Mouse (Mus musculus): ENCODE measurements around the gene Tfam.
A peak's percentile ranks its signal among the peaks of the same experiment; 100 is the strongest.

The Tfam gene

DNA sequence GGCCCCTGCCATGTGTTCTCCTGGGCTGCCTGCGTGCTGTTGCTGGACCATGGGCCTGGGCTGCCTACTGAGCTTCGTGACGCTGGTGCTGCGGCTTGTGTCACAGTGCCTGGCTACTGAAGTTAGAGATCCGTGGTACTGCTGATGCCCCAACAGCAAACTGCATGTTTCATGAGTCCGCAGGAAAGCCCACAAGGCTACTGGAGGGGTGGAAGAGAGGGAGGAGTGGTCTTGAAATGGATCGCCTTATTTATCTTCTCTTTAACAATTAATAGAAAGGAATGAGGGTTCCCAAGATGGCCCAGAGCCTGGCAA lies at the start of gene Tfam:
Gene Tfam, minus strand, starts transcription at position 41 of the 315 bp plus-strand sequence.
- no peak for DNase-seq (ENCODE audit: extremely low read depth, insufficient read length, low spot score)

GRCm38 (mm10) chr10:71285126-71285580 lies 47.1 kb upstream of the Tfam start, which contains the start of gene Ube2d1:
Ube2d1 (minus strand) TSS chr10:71285262.
- peak; percentile 84 for DNase-seq (ENCODE audit: extremely low read depth, insufficient read length, low spot score)

DNA sequence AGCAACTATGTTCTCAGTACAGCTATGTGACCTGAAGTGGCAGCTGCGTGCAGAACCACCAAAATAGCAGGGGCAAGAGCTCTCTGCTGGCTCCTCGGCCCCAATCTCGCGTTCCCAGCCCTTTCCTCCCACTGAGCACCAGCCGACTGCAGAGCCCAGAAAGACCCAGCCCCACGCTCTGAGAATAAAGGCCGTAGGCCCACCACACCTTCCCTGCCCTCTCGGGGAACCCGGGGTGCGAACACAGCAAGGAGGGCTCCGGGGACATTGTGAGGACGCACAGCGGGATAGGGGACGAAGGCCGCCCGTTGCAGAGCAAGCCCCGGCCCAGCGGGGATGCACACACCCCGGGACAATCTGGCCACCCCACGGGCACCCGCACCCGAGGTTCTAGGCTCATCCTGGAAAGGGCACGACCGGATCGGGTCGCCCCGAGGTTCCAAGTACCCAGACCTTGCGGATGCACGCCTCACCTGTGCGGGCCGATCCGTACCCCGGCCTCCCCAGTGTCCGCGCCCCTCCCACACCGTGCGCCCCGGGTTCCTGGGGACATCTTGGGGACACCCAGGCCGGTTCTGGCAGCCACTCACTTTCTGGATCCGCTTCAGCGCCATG lies 46.5 kb upstream of the Tfam start:
- DNase-seq (ENCODE audit: extremely low read depth, insufficient read length, low spot score), result peak; percentile 65

DNA sequence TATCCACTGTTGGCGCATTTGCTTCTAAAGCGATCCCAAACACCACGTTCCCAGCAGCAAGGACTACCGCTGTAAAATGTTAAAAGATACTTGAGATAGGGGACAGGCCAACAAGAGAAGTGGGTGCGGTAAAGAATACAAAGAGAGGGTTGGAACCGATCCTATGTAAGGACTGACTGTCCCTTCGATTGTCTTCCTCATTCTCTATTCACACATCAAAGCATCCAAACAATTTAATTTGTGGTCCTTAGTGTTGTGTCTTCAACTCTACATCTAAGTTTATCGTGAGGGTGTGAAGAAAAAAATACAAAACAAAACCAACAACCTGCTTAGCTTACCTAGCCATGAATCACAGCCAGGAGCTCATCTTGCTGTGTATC lies 46.0 kb upstream of the Tfam start:
- no peak for DNase-seq (ENCODE audit: extremely low read depth, insufficient read length, low spot score)

- no peak for DNase-seq (ENCODE audit: extremely low read depth, insufficient read length, low spot score)
These were observed 35.1 kb upstream of the Tfam start for GRCm38 (mm10) chr10:71273008-71273739.

DNA sequence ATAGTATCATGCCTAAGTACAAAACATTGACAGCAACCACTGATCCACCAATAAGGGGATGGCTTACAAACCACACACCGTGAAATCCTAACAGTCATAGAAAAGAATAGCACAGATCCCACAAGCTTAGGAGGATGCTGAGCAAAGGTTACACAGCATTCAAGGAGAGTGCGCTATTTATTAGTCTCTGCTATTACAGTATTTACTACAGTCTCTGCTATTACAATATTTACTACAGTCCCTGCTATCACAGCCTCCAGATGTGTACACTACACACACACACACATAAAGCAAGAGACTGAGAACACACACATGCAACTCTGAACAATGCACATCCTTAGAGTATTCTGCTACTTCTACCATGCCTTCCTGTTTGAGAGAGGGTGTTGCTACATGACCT lies 29.9 kb upstream of the Tfam start:
- no peak for DNase-seq (ENCODE audit: extremely low read depth, insufficient read length, low spot score)

- no peak for DNase-seq (ENCODE audit: extremely low read depth, insufficient read length, low spot score)
These were observed 29.4 kb upstream of the Tfam start for GRCm38 (mm10) chr10:71267511-71267910.

DNA sequence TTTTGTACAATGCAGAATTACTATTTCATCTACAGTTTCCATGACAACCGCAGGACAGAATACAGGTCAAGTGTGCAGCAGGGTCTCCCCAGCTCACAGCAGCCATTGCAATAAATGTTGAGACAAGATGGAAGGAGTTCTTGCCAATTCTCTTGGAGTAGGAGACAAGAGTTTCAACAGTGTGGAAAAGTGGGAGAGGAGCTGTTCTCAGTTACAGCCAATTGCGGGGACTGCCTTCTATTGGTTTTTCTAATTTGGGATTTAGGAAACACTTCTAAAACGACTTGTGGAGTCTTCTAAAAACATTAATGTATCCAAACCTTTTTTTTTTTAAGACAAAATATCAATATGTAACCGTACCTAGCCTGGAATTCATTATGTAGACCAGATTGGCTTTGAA lies 27.0 kb upstream of the Tfam start:
- no peak for DNase-seq (ENCODE audit: extremely low read depth, insufficient read length, low spot score)

- no peak for DNase-seq (ENCODE audit: extremely low read depth, insufficient read length, low spot score)
These were observed 23.6 kb upstream of the Tfam start for GRCm38 (mm10) chr10:71261637-71262036.

- DNase-seq (ENCODE audit: extremely low read depth, insufficient read length, low spot score), result no peak
These were observed 20.9 kb upstream of the Tfam start for GRCm38 (mm10) chr10:71258943-71259342.

- DNase-seq (ENCODE audit: extremely low read depth, insufficient read length, low spot score), result no peak
These were observed 20.4 kb upstream of the Tfam start for GRCm38 (mm10) chr10:71258516-71258915.

DNA sequence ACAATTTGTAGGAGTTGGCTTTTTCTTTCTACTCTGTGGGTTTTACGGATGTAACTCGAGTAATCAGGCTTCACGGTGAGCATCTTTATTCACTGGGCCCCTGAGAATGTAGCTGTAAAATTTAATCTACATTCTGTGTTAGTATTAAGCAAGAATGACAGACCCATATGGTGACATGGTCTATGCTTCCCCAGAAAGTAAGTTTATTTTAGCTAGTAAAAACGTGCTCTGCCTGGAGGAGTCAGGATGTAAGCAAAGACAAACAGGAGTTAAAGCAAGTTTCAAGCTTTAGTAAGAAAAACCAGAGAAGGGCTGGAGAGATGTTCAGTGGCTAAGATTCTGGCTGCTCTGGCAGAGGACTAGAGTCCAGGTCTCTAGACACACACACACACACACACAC lies 15.1 kb upstream of the Tfam start:
- DNase-seq (ENCODE audit: extremely low read depth, insufficient read length, low spot score), result no peak

DNA sequence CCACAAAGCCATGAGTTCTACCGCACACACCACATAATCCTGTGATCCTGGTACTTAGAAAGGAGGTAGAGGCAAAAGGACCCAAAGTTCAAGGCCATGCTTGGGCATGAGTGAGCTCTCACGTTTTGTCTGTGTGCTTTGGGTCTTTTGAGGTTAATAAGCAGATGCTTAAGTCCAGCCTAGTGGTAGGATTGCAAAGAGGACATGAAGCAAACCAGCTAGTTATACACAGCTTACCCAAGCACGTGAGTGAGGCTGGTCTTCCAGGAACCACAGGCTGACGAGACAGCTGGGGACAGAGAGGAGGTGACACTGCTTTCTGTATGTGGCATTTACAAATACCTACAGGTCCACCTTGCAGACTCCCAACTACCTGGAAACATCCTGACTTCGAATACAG lies 14.3 kb upstream of the Tfam start:
- no peak for DNase-seq (ENCODE audit: extremely low read depth, insufficient read length, low spot score)

DNA sequence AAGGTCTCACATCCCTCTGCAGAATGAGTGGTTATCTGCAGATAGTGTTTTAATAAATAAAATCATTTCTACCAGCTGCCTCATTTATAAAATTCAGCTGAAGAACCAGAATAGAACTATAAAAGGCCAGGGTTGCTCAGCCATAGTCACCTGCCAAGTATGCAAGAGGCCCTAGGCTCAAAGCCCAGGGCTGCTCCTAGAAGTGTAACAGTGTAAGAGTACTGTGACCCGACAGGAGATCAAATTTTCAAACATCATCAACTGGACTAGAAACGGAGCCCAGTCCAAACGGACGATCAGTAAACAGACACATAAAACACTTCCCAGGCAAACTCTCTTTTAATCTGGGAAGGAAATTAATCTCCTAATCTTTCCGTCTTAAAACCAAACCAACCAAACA lies 13.8 kb upstream of the Tfam start:
- DNase-seq (ENCODE audit: extremely low read depth, insufficient read length, low spot score), result no peak

DNA sequence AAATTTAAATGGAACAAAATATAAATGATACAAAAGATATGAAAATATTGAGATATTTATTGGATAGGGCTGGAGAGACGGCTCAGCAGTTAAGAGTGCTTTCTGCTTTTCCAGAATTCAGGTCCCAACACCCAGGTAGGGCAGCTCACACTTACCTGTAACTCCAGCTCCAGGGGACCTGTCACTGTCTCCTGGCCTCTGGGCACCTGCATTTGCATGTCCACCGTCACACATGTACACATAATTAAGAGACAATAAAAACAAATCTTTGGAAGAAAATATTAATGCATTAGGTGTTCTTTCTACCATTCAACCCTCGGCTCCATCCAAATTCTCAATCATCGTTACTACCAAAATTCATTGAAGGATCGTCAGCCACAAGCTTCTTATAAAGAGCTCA lies 13.2 kb upstream of the Tfam start:
- DNase-seq (ENCODE audit: extremely low read depth, insufficient read length, low spot score), result no peak

- no peak for DNase-seq (ENCODE audit: extremely low read depth, insufficient read length, low spot score)
These were observed 12.4 kb upstream of the Tfam start for GRCm38 (mm10) chr10:71250472-71250871.

DNA sequence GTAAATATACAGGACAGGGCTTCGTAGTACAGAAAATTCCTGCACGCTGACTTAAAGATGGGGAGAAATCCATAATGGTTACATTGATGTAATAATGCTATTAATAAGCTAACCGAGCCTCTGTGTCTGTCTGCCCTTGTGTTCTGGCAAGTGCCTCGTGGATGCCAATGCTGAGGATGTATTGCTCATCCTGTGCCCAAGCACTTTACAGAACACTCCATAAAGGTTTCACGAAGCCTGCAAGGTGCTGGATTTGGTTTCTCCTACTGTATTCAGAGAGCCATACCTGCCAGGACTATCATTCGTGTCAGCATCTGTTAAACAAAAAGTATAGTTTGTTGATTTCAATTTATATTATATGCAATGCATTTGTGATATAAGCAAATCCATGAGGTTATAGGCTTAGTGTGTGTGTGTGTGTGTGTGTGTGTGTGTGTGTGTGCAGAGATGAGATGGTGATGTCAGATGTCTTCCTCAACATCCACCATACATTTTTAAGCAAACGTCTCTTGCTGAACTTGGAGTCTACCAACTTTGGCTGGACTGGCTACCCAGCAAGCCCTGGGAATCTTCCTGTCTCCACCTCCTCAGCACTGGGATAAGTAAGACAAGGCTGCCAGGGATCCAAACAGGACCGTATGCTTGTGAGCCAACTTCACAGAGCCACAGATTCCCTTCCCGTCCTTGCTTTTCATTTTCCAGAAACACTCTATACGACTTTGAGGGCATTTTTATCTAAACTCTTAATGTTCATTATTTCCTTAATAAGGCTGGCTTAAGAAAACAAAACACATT lies 11.2 kb upstream of the Tfam start:
- DNase-seq (ENCODE audit: extremely low read depth, insufficient read length, low spot score), result no peak

DNA sequence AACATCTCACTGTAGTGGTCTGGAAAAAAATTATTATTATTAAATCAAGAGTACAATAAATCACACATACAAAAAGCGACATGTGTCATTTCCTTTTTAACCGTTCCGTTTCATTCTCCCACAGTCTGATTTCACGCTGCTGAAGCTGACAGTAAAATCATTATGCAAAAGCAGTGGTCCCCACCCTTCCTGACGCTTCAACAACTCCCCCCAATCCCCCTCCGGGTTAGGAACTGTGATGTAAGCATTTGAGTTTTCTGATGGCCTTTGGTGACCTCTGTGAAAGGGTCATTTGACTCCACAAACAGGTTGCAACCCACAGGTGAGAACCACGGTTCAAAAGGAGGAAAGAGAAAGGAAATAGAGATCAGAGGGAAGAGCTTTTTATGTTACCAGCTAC lies 8.9 kb upstream of the Tfam start:
- no peak for DNase-seq (ENCODE audit: extremely low read depth, insufficient read length, low spot score)

- DNase-seq (ENCODE audit: extremely low read depth, insufficient read length, low spot score), result no peak
These were observed 1.5 kb upstream of the Tfam start for GRCm38 (mm10) chr10:71239479-71240120.

- peak; percentile 96 for DNase-seq (ENCODE audit: extremely low read depth, insufficient read length, low spot score)
These were observed 402 bp downstream of the Tfam start for GRCm38 (mm10) chr10:71237516-71238239.

GRCm38 (mm10) chr10:71234071-71234470 lies 4.0 kb downstream of the Tfam start:
- DNase-seq (ENCODE audit: extremely low read depth, insufficient read length, low spot score), result no peak

All from 3134 (cell line).